Mouse (Mus musculus) T-helper 2 cell (primary cell): ENCODE data around the gene Thap4.

Experiments used
- in situ Hi-C: fragments of 300-600 bp; cut with MboI, MseI; formaldehyde crosslinking; loops from one replicate; pipeline ENCODE4 v1.15.1; 2025; ENCODE audit warnings: high pct_unique_total_duplicates

The Thap4 gene

DNA sequence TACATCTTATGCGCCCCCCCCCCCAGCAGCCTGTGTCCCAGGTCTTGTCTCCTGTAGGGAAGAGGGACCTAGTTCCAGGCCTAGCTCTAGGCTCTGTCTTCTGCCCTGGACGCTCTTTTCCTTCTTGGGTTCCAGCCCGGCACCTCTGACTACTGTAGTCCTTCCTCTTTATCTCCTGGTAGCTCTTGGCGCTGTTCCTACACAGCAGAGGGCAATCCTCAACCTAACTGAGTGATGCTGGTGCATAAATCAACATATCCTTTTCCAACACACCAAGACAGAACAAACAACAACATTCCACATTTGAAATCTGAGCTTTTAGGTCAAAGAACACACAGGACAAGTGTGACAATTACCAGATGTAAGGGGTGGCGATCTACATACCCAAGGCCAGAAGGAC, 8.5 kb downstream of the Thap4 start:
- in situ Hi-C loops = no loop called here

DNA sequence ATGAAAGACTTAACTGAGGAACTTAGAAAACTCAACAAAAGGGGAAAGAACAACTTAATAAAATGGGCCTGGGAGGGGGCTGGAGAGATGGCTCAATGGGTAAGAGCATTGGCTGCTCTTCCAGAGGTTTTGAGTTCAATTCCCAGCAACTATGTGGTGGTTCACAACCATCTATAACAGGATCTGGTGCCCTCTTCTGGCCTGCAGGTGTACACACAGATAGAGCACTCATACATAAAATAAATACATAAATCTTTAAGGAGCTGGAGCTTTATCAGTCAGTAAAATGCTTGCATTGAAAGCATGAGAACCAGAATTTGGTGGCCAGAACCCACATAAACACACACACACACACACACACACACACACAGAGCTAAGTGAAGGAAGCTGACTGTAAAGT, 11.8 kb downstream of the Thap4 start:
- in situ Hi-C loops = no loop called here

DNA sequence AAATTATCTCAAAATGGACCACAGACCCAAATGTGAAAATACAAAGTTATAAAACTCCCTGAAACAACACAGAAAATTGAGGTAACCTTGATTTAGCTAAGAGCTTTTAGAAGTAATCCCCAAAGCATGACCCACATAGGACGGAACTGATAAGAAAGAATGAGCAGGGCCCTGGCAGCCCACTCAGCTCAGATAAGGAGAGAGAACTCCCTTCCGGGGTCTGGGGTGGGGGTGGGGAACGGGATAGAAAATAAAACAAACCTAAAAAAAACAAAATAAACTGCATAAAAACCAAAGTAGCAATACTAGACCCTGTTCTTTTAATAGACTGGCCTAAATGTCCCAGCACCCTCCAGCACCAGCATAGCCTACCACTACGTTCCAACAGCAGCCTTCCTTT, 12.7 kb downstream of the Thap4 start:
- in situ Hi-C loops = no loop called here

DNA sequence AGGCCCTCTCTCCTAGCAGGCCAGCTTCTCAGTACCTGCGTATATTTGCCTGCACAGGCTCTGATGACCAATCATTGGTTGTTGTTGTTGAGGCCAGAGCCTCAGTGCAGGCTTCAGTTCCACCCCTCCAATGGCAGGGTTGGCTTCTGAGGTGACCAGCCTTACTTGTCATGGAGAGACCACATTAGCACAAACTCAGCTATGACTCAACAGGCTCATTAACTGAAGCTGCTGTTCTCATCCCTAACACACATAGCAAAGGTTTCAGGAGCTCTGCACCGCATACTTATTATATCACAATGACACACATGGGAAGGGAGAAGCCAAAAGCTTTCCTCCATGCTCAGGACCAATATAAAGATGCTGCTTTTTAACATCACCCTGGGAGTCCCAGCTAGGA, 14.0 kb downstream of the Thap4 start:
- in situ Hi-C loops = no loop called here

DNA sequence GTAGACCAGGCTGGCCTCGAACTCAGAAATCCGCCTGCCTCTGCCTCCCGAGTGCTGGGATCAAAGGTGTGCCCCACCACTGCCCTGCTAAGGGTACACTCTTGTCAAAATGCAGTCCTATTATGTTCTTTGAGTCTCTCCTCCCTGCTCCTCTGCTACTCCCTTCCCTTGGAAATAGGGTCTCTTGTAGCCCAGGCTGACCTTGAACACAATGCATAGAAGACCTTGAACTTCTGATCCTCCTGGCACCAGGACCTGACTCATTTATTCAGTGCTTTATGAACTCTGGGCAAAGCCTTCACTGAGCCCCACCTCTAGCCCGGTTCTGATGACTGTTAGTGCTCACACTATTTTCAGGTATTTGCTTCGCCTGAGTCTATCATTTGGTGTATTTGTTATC, 17.0 kb downstream of the Thap4 start:
- in situ Hi-C loops = no loop called here

DNA sequence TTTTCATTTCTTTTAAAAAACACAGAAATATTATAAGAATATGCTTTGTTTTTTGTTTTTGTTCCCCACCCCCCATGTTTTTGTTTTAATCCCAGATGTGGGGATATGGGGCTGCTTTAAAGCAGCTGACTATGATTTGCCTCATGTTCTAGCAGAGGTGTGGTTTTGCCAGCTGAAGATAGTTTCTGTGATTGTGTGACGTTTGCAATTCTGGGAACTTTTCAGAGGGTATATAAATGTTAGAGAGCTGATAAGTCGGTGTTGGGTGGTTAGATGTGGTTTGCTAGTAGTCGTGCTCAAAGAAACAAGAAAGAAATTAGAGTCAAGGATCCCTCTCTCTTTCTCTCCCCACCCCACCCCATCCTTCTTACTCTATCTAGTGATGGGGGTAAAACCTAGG, 18.8 kb downstream of the Thap4 start:
- in situ Hi-C loops = no loop called here

DNA sequence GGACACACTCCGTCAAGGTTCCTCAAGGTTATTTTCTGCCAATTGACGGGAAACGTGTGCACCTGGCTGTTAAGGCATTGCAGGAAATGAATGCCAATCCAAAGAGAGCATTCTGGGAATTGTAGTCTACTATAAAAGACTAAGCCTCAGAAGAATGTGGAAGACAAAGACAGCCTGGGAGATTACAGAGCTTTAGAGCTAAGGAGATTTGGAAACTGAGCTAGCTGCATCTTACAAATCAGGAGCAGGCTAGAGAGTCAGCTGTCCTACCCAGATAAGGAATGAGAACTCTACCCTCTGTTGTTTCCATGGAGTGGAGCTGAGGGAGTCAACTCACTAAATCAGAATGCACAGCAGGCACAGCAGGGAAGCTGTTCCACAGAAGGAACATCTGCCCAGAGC, 22.8 kb downstream of the Thap4 start:
- in situ Hi-C loops = no loop called here

DNA sequence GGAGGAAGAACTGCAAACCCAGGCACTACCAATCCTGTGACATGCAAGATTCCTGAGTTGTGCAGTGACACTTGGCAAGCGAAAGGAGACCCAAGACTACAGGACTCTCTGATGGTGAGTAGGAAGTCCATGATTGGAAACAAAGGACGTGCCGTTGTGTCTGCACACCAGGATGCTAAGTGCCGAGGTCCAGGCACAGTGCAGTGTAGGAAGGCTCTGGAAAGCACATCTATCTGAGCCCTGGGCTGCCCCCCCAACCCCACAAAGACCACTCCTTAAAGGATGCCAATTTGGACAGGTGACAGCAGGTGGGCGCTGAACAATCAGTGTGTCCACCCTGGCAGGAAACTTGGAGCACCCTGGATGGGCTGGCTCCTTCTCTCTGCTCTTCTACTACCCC, 23.6 kb downstream of the Thap4 start:
- in situ Hi-C loops = no loop called here

DNA sequence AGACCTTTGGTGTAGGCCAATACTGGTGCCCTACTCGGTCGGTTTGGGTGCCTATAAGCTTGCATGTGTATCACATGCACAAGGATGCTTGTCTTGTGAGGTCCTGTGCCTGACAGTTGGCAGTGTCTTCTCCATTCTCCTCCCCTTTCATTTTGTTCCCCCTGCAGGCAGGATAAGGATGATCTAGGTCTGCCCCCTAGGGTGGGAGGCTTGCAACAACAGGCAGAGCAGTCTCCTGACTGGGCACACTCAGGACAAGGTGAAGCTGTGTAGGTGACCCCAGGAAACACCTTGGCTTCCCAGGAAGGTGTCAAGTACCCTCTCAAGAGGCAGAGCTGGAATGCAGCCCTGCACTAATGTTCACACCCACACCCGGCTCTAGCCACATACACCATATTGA, 27.7 kb downstream of the Thap4 start:
- in situ Hi-C loops = no loop called here

DNA sequence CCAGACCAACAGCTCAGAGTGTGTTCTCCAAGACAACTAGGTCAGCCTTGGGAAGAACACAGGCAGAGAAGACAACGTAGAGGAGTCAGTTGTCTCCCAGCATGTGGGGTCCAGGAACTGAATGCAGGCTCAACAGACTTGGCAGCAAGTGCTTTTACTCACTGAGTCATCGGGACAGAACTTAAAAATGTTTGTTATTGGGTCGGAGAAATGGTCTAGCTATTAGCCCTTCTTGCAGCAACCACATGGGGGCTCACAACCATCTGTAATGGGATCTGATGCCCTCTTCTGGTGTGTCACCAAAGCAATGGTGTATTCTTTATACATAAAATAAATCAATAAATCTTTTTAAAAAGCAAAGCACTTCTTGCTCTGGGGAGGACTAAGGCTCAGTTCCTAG, 28.5 kb downstream of the Thap4 start:
- in situ Hi-C loops = no loop called here

DNA sequence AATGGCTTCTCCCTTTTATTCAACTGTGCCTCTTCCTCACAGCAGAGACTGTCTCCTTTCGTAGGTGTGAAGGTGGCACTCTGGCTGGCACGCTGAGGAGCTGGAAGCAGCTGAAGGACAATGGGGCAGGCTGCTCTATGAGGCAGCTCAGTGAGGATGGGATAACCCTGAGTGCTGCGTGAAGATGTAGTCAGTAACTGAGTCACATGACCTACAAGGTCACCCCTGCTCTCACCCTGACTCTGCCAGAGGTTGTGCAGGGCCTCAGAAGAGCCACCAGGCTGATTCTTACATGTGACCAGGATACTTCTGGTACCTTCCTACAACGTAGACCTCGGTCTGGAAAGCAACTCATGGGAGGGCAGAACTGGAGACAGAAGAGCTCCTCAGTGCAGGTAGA, 29.0 kb downstream of the Thap4 start:
- in situ Hi-C loops = no loop called here

DNA sequence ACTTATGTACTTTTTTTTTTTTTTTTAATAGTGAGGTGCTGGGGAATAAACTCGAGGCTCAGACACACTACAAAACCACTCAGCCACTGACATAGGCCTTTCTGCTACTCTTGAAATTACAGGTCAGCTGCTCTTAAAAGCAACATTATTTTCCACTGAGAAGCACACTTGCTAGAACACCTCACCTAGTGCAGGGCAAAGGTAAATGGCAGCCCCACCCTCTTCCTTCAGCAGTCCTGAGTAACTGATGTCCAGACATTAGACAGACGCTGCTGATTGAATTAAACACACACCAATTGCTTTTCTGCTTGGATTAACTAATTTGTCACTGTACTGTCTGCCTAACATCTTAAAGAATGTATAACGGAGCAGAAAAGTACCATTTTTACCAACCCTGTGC, 30.0 kb downstream of the Thap4 start:
- in situ Hi-C loops = no loop called here

DNA sequence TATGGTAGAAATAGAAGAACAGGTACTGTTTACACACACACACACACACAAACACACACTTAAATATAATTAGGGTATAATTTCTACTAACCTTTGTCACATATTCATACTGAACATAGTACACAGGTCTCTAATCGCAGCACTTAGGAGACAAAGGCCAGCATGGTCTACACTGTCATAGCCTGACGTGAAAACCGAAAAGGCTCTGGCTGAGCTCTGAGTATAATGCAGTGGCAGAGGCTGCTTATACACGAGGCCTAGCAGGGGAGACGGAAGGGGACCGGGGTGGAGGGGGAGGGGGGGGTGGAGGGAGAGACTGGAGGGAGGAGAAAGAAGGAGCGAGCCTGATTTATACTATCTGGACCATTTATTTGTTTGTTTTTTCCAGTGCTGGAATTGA, 33.1 kb downstream of the Thap4 start:
- in situ Hi-C loops = no loop called here

DNA sequence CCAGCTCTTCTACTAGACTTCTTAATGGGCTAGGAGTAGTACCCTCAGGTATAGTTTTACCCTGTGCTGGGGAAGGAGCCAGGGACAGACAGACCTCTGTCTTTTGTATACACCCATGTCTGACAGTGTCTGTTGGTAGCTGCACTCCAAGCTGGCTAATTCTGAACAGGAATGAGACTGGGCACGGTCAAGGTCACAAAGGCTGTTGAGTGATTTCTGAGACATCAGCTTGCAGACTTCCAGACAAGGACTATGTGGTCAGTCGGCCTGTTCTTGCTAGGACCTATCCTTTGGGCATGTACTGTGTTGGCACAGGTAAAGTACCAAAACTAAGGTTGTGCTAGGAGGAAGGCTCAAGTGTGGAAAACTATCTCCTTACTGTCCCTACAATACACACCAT, 38.5 kb downstream of the Thap4 start:
- in situ Hi-C loops = no loop called here

DNA sequence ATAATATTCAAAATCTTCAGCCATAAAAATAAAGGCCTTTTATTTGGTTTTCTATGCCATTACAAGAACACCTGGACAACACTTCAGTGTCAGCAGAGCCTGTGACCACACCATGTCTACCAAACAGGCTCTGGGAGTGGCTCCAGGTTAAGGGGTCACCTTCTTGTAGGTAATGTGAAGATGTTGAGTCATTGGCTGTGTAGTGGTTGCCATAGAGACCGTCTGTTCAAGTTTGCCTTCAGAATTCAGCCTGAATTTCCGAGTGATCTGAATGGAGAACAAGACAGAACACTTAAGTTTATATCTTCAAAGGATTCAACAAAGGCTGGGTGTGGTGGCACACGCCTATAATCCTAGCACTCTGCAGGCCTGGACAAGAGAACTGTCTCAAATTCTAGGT, 49.3 kb downstream of the Thap4 start:
- in situ Hi-C loops = no loop called here

DNA sequence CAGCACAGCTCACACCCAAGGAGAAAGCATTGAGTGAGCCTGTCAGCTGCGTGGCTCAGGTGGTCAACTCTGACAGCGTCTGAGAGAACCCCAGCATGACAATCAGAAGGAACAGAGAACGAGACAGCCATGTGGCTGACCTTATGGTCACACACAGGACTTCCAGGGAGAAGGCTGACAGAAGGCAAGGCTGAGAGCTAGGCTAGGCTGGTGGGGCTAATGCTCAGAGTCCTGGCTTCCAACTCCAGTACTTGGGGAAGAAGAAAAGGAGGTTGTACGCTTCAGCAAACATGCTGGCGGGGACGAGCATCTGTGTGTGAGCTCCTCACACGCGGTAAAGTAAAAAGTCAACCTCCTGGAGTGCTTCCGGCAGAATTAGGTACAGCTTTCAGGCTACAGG, 50.3 kb downstream of the Thap4 start:
- in situ Hi-C loops = no loop called here

DNA sequence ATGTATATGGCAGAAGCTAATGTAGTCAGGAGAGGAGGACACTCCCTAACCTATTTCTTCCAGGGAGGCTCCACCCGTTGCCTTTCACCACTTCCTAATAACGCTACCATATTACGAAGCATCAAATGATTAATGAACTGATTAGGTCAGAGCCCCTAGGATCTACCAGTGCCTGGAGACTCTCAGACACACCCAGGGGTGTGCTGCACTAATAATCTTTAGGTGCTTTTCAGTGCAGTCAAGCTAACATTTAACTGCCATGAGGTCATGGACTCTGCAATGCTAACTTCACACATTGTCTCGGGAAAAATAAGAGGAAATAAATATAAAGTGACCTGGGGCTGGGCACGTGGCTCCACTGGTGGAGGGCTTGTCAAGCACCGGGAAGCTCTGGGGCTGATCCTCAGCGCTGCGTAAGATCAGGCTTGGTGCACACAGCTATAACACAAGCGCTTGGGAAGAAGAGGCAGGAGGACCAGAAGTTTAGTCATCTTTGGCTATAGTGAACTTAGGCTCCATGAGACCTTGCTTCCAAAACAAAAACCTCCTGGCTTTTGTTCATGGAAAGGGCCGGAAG, 51.1 kb downstream of the Thap4 start:
- in situ Hi-C loops = no loop called here

DNA sequence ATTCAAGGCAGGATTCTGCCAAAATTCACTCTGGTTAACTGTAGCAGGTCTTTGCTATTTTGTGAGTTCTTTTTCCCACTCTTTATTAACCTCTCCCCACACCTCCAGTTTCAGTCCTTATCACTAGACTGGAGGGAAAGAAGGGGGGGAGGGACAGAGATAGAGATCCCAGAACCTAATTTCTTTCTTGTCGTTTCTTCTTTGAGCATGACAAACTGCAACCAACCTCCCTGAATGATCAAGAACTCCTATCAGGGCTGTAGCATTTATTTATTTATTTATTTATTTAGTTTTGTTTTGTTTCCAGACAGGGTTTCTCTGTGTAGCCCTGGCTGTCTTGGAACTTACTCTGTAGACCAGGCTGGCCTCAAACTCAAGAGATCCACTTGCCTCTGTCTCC, 52.6 kb downstream of the Thap4 start:
- in situ Hi-C loops = no loop called here

DNA sequence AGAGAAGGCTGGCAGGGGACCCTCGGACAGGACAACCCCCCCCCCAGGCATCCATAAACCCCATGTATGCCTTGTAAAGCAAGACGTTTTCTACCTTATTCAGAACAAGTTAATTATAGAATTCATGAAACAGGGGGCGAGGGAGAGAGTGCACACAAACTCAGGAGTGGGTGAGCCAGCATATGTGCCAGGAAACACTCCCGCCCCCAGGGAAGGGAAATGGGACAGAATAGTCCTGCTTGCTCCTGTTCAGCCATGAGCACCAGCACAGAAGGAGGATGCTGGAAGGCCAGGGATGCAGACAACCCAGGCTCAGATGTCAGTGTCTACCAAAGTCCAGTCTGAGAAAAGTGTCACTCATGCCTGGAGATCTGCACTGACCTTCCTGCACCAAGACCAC, 55.5 kb downstream of the Thap4 start:
- in situ Hi-C loops = no loop called here

DNA sequence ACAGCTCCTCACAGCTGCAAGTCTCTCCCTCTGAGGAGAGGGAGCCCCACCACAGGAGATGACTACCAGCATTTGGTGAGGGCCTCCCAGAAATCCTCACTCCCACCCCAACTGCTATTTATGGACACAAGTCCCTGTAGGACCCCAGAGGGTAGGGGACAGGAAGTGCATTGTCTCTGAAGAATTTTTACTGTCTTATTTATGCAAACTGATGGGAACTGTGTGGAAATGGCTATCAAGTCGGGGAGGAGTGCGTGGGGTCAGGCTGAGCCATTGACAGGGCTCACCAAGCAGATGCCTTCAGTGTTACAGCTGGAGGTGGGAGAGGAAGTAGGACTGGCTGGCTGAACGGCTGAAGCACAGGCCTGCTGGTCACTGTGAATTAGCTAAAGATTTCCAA, 57.3 kb downstream of the Thap4 start:
- in situ Hi-C loops = no loop called here

DNA sequence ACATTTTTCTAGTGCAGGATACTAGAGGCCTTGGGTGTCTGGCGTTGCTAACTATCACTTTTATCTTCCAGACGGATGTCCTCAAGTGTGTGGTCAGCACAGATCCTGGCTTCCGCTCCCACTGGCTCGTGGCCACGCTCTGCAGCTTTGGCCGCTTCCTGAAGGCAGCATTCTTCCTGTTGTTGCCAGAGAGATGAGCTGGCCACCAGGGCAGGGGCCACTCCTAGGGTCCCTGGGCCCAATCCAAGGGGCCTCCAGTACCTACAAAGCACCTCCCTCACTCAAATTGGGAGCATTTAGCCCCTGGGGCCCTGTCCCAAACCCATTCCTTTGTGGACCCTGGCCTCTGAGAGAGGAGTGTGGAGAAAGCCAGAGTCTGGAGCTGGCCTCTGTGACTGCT, 59.7 kb downstream of the Thap4 start:
- in situ Hi-C loops = no loop called here

DNA sequence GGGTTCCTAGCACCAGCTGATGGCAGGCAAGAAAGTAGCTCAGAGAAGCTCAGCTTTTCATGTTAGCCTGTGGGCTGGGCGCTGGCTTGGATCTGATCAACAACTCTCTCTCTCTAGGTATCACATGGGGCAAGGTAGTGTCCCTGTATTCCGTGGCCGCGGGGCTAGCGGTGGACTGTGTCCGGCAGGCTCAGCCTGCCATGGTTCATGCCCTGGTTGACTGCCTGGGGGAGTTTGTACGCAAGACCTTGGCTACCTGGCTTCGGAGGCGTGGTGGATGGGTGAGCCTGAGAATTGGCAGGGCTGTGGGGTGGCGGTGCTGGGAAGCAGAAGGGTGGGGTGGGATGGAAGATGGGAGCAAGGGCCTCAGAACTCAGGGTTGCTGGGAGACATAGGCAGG, 60.7 kb downstream of the Thap4 start:
- in situ Hi-C loops = no loop called here

DNA sequence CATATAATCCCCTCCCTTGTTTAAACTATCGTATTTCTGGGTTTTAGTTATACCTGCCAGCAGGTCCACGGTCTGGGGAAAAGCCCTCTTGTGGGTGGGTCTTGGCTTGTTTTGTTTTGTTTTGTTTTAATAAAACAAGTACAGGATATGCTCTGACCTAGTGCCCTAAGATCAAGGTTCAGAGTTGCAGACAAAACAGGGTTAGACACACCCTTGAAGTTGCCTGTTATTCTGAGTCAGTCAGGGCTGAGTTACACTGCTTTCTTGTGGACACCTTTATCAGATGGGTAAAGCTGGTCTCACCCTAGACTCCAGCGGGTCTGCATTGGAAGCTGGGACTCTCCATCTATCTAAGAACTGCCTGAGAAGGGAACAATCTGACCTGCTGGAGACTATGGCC, 61.2 kb downstream of the Thap4 start:
- in situ Hi-C loops = no loop called here

DNA sequence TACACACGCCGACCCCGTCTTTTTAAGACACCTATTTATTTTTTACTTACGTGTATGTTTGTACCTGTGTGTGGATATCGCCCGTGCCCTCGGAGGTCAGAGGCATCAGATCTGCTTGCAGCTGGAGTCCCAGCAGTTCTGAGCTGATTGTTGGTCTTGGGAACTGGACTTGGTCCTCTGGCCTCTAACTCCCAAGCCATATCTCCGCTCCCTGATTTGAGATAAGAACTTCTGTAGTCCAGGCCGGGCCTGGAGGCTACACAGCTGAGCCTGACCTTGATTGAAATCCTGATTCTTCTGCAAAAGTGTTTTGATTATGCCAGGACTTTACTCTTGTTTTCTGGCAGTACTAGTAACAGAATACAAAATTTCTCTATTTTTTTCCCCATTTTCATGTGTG, 61.9 kb downstream of the Thap4 start:
- in situ Hi-C loops = no loop called here
